Mouse (Mus musculus) spleen, adult 18-20 months (tissue): ENCODE results near the gene Hist1h3b.
"Not testable (repeated sequence)": the region's sequence is repeated elsewhere in the genome, so short reads cannot be mapped to it uniquely, and the experiment has no call there.

Experiments used
- DNase-seq, 2 experiments: peaks; one replicate each; pipeline ENCODE4 v3.0.0; 2022; ENCODE audit warnings: mixed read lengths in 2 of 2

Hist1h3b gene

DNA sequence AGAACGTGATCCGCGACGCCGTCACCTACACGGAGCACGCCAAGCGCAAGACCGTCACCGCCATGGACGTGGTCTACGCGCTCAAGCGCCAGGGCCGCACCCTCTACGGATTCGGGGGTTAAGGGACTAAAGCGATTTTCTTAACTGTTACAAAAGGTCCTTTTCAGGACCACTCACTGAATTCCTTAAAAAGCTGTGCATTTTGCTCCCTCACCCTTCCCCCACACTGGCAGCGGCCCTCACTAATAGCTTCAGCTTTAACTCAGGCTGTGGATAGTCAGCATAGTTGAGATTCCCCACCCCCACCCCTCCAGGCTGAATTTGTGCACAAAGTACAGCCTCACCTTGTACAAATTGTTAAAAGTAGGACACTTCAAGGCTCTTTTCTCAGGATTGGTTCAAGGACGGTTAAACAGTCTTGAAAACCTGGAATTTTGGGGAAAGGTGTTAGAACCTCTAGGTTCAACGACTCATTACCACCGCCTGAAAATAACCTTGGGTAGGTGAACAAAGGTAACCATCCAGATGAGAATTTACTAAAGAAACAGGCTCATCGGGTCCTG, 5.2 kb downstream of the Hist1h3b start:
- no peak for DNase-seq

DNA sequence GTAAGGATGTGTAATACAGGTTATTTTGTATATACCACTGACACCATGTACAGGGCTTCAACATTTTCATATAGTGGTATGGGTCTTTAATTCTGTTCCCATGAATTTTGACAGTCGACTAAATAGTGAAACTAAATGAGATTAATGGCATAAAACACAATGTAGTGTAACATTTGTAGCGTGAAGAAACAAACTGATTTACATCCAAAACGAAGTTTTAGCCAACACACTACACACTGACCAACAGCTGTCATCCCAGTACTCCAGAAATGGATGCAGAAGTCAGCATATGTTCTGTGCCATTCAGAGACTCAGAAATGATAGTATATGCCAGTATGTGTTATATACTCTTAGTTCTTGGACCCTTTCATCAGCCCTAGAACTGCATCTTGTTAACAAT, 5.9 kb downstream of the Hist1h3b start:
- no peak for DNase-seq

DNA sequence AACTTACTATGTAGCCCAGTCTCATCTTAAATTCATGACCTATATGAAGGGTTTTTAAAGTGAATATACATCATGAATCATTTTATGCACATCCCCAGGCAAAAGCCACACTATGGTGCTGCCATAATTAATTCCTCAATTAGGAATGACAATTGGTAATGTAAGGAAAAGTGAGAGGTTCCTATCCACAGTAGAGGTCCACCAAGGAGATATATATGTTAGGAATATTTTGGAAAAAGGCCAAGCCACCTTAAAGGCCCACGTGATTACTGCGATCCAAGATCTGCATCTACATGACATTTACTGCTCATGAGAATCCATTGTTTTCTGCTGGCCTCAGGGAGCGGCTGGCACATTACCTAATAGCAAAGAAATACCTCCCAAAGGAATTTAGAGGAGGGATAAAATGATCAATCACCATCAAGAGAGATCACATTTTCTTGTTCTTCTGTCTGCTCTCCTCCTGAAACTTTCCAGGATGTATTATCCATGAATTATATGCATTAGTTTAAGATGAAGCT, 7.2 kb downstream of the Hist1h3b start:
- DNase-seq, result no peak

DNA sequence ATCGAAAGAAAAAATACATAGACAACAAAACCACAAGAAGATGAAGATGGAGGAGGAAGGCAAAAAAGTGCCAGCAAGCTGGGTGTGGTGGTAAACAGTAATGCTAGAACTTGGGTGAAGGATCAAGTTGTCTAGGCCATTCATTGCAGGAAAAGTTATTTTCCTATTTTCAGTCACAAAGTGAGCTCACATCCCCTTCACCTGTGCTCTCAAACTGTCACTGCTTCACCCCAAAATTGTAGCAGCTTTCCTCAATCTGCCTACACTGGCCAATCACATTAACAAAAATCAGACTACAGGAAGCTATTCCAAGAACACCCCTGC, 7.8 kb downstream of the Hist1h3b start:
- DNase-seq, result no peak

DNA sequence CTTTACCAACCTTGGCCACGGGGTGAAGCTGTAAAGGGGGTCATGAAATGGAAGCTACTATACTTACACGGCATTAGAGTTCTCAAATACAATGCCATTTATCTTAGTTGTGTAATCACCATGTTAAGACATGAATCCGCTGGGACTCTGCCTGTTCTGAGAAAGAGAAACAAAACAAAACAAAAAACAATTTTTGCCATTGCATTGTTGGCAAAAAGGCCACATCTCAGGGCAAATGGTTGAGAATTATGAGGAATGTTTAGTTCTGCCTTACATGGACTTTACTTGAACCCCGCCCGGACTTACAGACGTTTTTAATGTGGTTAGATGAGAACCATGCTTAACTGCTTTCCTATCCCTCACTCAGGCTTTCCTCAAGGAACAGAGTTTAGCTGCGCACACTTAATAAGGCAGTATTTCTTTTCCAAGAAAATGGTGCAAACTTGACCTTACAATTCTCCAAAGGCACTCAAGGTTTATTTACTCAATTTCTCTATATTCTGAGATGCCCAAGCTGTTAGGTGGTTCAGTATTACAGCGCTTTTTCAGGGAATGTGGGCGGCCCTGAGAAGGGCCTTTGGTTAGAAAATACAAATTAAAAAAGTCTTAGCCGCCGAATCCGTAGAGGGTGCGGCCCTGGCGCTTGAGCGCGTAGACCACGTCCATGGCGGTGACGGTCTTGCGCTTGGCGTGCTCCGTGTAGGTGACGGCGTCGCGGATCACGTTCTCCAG, 8.3 kb downstream of the Hist1h3b start:
- DNase-seq, result no peak

DNA sequence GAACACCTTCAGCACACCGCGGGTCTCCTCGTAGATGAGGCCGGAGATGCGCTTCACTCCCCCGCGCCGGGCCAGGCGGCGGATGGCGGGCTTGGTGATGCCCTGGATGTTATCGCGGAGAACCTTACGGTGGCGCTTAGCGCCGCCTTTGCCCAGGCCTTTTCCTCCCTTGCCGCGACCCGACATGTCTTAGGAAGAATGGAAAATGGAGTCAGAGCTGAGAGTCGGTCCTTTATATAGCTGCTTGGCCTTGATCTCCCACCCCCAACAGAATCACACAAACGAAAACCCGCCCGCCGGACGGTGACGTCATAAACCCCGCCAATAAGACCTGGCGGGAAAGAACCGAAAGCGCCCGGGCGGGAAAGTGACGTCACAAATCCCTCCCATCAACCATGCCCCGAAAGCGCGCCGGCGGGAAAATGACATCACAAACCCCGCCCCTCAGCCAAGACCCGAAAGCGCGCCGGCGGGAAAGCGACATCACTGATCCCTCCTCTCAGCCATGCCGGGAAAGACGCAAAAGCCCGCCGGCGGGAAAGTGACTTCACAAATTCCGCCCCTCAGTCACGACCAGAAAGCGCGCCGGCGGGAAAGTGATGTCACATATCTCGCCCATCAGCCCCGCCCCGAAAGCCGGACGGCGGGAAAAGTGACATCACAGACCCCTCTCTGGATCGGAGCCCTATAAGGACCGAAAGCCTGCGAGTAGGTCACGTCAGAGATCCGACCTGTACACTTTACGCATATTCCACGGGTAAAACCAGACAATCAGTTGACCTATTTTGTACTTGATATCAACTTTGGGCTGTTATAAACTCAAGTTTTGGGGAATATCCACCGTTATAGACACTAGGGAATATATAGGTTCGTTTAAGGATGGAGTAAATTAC, 9.2 kb downstream of the Hist1h3b start, which contains the start of gene Hist1h4a:
Gene Hist1h4a (minus strand): TSS at position 259 of the 893 bp plus-strand sequence.
- peak; percentile 95 to 96 for DNase-seq

DNA sequence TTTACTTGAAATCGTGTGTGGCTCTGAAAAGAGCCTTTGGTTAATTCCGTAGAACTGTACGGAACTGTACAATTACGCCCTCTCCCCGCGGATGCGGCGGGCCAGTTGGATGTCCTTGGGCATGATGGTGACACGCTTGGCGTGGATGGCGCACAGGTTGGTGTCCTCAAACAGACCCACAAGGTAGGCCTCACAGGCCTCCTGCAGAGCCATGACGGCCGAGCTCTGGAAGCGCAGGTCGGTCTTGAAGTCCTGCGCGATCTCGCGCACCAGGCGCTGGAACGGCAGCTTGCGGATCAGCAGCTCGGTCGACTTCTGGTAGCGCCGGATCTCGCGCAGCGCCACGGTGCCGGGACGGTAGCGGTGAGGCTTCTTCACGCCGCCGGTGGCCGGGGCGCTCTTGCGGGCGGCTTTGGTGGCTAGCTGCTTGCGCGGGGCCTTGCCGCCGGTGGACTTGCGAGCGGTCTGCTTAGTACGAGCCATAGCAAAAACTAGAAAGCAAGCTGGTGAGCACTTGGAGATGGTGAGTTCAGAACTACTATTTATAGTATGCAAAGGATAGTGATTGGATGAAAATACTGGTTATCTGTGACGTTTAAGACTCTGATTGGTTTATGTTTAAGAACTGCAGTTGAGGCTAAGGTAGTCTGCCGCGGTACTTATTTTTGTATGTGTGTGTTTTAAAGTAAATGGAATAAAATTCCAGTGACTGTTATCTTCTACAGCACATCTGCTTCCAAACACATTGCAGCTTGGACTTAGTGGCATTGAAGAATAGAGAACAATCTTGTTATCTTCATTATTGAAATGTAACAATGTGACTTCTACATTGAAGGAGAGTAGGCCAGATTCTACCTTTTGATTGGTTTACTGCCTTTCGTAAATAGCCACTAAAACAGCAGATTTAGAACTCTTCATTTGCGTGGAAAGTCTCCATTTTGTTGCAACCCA, 10.1 kb downstream of the Hist1h3b start, which contains the start of gene Hist1h3a:
Gene Hist1h3a (minus strand): TSS at position 516 of the 951 bp plus-strand sequence.
- DNase-seq, result peak; percentile 43 to 58

DNA sequence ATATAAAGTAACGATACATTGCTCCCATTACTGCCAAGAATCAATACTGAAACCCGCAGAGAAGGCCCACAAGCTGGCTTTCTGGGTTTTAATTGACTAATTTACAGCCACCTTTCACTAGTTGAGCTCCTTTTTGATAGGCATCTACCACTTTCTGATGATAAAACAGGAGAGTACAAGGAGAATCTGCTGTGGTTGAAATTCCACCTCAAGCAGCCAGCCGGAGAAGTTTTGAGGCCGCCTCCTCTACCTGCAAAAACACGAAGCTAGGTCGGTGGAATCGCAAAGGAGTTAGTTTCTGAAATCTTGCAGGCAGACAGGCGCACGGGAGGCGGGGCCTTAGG, 11.1 kb downstream of the Hist1h3b start:
- DNase-seq, result no peak

DNA sequence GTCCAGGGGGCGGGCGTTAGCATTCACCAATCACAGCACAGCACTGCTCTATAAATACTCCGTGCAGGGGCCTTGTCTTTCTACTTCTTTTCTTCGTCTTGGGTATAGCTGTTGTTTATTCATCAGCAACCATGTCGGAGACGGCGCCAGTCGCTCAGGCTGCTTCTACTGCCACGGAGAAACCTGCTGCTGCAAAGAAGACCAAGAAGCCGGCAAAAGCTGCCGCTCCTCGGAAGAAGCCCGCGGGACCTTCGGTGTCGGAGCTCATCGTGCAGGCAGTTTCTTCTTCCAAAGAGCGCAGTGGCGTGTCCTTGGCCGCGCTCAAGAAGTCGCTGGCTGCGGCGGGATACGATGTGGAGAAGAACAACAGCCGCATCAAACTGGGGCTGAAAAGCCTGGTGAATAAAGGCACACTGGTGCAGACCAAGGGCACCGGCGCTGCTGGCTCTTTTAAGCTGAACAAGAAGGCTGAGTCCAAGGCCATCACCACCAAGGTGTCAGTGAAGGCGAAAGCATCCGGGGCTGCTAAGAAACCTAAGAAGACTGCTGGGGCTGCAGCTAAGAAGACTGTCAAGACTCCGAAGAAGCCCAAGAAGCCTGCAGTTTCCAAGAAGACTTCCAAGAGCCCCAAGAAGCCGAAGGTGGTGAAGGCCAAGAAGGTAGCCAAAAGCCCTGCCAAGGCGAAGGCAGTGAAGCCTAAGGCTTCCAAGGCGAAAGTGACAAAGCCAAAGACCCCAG, 11.7 kb downstream of the Hist1h3b start, which contains the start of gene Hist1h1a:
Gene Hist1h1a (plus strand): TSS at position 81 of the 738 bp plus-strand sequence.
- DNase-seq, result peak; percentile 77 to 81

DNA sequence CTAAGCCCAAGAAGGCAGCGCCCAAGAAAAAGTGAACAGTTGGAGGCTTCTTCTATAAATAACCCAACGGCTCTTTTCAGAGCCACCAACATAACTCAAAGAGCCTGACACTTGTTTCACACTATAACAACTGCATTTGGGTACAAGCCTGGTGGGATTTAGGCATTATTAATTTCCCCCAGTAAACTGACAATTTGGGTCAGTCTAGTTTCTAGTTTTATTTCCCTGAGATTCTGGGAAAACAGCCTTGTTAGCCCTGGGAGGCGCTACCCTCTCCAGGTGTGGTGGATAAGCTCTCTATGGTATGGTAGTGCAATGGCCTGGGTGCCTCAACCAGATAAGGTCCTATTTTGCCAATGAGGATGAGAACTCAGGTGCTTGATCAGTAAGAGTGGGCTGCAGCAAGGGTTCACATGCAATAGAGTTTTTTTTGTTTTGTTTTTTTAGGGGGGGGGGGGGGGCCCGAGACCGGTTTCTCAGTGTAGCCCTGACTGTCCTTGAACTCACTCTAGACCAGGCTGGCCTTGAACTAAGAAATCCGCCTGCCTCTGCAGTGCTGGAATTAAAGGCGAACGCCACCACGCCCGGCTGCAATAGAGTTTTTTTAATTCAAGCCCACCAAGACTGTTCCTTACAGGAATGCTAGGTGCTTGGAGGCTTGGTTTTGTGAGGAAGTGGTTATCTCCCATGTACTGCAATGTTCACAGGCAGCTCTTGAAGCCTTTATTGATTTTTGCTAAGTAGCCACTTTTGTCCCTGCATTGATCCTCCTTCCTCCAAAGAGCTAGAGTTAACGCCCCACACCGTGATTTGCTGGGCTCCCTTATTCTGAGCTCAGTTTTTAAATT, 12.5 kb downstream of the Hist1h3b start:
- no peak for DNase-seq

DNA sequence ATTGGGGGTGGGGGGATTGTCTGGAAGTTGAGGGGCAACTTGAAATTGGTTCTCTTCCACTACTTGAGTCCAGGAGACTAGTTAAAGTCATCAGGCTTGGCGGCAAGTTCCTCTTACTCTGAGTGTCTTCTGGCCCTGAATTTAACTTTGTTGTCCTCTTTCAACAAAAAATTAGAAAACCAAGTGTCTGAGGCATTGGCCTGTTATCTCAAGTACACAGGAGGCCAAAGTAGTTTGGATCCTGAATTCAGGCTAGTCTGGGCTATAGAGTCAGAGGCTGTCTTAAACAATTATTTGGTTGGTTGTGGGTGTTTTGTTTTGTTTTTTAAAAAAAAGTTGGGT, 13.1 kb downstream of the Hist1h3b start:
- DNase-seq, result no peak

DNA sequence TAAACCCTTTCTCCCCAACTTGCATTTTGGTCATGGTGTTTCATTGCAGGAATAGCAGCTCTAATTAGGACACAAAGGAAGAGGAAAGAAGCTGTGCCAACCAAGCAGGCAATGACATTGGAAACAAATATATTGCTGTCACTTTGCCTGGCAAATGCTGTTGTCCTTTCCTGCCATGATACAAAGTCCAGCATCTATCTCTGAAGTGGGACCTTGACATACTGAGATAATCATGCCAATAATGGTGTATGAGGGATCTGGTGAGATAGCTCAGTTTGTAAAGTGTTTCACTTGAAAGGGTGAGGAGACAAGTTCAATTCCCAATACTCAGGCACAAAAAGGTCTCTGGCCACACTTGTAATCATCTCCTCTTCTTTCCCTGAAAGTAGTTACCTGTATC, 14.7 kb downstream of the Hist1h3b start:
- no peak for DNase-seq

DNA sequence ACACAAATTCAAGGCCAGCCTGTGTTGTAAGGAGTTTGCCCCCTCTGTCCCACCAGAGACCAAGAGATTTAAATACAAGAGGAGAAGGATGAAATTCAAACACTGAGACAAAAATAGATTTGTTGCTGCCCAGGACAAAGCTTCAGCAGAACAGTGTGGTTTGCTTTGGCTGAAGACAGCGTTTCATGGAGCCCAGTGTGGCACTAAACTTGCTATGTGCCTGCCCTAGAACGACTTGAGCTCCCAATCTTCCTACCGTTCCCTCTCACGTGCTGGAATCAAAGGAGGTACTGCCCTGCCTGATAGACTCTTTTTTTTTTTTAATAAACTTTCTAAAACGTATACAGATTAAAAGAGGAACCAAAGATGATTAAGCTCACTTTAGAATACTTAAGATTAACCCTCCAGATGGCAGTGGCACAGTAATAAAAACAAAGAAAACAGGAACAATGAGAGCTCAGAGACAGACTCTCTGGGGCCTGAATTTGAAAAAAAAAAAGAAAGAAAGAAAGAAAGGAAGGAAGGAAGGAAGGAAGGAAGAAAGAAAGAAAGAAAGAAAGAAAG, 16.8 kb downstream of the Hist1h3b start:
- no peak for DNase-seq

DNA sequence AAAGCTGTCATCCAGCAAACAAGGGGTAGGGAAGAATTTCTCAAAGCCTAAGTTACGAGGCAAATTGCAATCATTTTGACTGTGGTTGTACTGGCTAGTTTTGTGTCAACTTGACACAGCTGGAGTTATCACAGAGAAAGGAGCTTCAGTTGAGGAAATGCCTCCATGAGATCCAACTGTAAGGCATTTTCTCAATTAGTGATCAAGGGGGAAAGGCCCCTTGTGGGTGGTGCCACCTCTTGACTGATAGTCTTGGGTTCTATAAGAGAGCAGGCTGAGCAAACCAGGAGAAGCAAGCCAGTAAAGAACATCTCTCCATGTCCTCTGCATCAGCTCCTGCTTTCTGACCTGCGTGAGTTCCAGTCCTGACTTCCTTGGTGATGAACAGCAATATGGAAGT, 17.5 kb downstream of the Hist1h3b start, which contains the start of gene Trim38:
Gene Trim38 (plus strand): TSS at position 301 of the 400 bp plus-strand sequence.
- DNase-seq, result not testable (repeated sequence)

DNA sequence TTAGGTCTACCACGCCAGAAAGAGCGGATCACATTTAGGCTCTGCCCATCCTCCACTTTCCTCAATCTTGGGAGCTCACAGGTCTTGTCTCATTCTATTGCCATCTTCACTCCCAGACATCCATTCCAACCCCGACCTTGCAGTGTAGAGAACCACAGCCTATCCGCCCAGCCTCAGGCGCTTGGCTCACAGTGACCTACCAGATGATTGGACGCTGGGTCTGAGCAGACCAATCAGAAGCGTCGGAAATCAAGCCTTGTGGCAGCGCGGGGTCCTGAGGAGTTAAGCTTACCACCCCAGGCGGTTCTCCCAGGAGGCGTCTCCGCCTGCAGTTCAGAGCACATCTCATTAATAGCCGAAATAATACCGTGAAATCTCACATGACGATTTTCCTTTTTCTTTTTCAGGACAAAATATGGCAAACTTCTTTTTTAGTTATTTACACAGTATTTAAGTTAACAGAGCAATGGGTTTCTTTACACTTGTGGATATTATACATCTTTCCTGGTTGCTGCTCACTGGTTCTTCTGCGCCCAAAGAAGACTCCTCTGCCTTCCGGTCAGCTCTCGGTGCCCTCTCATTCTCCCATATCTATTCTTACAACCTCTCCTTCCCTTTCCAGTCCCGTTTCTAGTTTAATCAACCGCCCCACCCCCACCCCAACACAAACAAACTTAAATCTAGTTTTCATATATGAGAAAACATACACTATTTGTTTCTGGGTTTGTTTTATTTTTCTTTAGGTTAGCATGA, 20.7 kb downstream of the Hist1h3b start:
- DNase-seq, result no peak

DNA sequence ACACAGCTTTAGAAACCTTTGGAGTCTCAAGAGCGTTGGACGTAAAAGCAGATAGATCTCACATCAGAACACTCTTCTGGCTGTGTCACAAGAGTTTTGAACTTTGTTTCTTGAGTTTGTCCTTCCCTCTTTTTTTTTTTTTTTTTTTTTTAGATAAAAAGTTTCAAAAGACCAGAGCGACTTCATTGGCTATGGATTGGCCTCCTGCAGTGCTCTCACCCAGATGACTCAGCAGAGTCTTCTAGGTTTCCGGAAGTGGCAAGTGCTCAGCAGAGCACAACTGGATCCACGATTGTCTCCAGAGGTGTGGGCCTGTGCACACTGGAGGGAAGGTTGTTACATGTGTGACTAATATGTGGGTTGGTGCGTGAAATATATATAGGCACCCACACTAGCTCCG, 26.3 kb downstream of the Hist1h3b start:
- no peak for DNase-seq

DNA sequence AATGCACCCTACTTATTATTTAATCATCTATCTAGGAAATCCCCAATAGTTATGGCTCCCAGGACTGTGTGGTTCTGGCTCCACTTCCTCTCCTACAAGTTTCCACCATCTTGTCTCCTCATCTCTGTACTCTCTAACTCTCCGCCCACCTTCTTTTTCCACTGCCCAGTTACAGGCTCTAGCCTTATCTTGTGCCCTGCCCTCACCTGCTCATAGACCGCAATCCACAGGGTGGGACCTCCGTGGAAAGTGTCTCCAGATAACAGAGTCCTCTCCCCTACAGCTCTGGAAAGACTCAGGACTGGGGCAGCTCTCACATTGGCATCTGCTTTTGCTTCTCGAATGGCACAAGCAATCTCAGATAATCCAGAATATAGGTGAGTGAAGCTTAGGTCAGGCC, 27.0 kb downstream of the Hist1h3b start:
- no peak for DNase-seq

DNA sequence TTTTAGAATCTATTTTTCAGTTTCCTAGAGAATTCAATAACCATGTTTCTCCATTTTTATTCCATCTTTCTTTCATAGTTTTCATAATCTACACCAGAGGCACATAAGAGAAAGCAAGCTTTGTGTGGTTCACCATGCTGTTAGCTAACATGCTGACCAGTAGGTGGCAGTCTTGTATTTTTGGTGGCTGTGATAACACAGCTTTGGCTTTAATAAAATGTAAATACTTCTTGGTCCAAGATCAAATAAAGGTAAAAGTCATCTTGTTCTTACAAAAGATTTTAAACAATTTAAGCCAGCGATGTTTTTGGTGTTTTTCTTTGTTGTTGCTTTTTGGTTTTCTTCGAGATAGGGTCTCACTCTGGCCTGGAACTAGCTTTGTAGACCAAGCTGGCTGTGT, 40.5 kb downstream of the Hist1h3b start:
- peak in 1 of 2 experiments; percentile 19 for DNase-seq

DNA sequence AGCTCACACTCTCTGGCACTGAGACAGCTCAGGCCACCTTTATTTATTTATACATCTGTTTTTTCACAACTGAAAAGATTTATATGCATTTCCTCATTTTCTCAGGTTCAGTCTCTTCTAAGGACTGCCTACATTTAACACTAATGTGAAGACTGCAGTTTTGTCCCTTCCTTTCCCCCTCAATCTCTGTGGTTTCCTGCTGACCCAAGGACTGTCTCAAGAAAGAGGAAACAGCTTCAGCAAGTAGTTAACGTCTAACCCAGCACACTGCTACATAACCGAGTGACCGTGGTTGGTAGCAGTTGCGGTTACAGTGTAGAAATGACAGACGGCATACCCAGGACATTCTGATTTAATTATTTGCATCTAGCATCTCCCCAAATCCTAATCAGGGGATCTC, 47.3 kb downstream of the Hist1h3b start:
- DNase-seq, result no peak
